22 mouse cellular contexts compared by ENCODE assay signal in genomic region chr8:45682845-45683383, GRCm38 (mm10).
DNase-seq lines count a peak whose midpoint lies in the region; ATAC-seq lines count a peak whose summit lies in the region.
"Had no signal": no experiment of that assay in that cellular context is flagged by ENCODE, and none has a peak within 500 bp of the region (broad histone marks: within the 10 kb centered on the region; RNA-seq: fewer than 3 reads in every experiment).

No protein-coding gene starts in this region.

- no peak overlapping the region for H3K9ac ChIP-seq in hindbrain, embryonic 13.5 days
- no peak overlapping the region for H3K9ac ChIP-seq in hindbrain, embryonic 11.5 days (ENCODE audit: low read depth, low read length)
- H3K9ac ChIP-seq in midbrain, embryonic 13.5 days (replicated peaks) = no peak overlapping the region
- H3K9ac ChIP-seq in midbrain, embryonic 11.5 days (ENCODE audit: low read length) = no peak overlapping the region
- H3K9ac ChIP-seq: intestine, embryonic 15.5 days; liver, embryonic 12.5 days had no signal

- H3K36me3 ChIP-seq in hindbrain, embryonic 13.5 days = no peaks in the 10 kb centered on the region
- H3K36me3 ChIP-seq in hindbrain, embryonic 11.5 days (ENCODE audit: control insufficient read depth, insufficient read depth, low read length) = no peaks in the 10 kb centered on the region
- no peaks in the 10 kb centered on the region for H3K36me3 ChIP-seq in midbrain, embryonic 13.5 days
- no peaks in the 10 kb centered on the region for H3K36me3 ChIP-seq in midbrain, embryonic 11.5 days (ENCODE audit: control insufficient read depth, insufficient read depth, low read length)
- H3K36me3 ChIP-seq: intestine, embryonic 15.5 days; liver, embryonic 12.5 days had no signal

- ATAC-seq in hindbrain, embryonic 13.5 days (ENCODE audit: low FRiP score) = 0 out of 2 replicates have a peak, but pooled peaks have one; percentile 15
- no peak for ATAC-seq in hindbrain, embryonic 11.5 days (ENCODE audit: low FRiP score)
- 0 out of 2 replicates have a peak, but pooled peaks have one; percentile 58 for ATAC-seq in midbrain, embryonic 13.5 days
- no peak for ATAC-seq in midbrain, embryonic 11.5 days (ENCODE audit: low FRiP score)
- ATAC-seq: forebrain, embryonic 14.5 days; intestine, embryonic 15.5 days; liver, embryonic 12.5 days had no signal

- no peak for DNase-seq in hindbrain, embryonic 11.5 days (ENCODE audit: low spot score)
- DNase-seq in midbrain, embryonic 11.5 days (ENCODE audit: low spot score, missing footprints) = no peak
- peak; percentile 67 for DNase-seq in Muller cell, postnatal 12 days (ENCODE audit: inconsistent ontology term)
- peak; percentile 25 for DNase-seq in mesoderm, embryonic 11.5 days (ENCODE audit: low read depth, low spot score)
- no peak for DNase-seq in right cerebral cortex, postnatal 4 days
- DNase-seq: adrenal gland, postnatal 14 days; cerebellum, adult 9-10 months; gastrocnemius, postnatal 36 days; heart, postnatal 4 days; kidney, adult 9 months; kidney, postnatal 25 days; lung, adult 18-20 months; lung, postnatal 10 days; right cerebral cortex, adult 18-20 months; thymus, adult 18-20 months; thymus, postnatal 36 days had no signal

- H3K9me3 ChIP-seq in hindbrain, embryonic 13.5 days = no peaks in the 10 kb centered on the region
- no peaks in the 10 kb centered on the region for H3K9me3 ChIP-seq in hindbrain, embryonic 11.5 days (ENCODE audit: control insufficient read depth, low read length)
- H3K9me3 ChIP-seq in midbrain, embryonic 13.5 days = no peaks in the 10 kb centered on the region
- no peaks in the 10 kb centered on the region for H3K9me3 ChIP-seq in midbrain, embryonic 11.5 days (ENCODE audit: control insufficient read depth, low read length)
- H3K9me3 ChIP-seq: intestine, embryonic 15.5 days; liver, embryonic 12.5 days had no signal

- WGBS in hindbrain, embryonic 13.5 days = 66% methylated on average over 8 of the region's 8 CpGs
- WGBS in hindbrain, embryonic 11.5 days = 85% methylated on average over 8 of the region's 8 CpGs
- WGBS in midbrain, embryonic 13.5 days = 68% methylated on average over 8 of the region's 8 CpGs
- WGBS in midbrain, embryonic 11.5 days = 90% methylated on average over 8 of the region's 8 CpGs

- H3K27me3 ChIP-seq in hindbrain, embryonic 13.5 days = no peaks in the 10 kb centered on the region
- H3K27me3 ChIP-seq in hindbrain, embryonic 11.5 days (ENCODE audit: control insufficient read depth, insufficient read depth, low read length) = no peaks in the 10 kb centered on the region
- no peaks in the 10 kb centered on the region for H3K27me3 ChIP-seq in midbrain, embryonic 13.5 days
- H3K27me3 ChIP-seq in midbrain, embryonic 11.5 days (ENCODE audit: control insufficient read depth, insufficient read depth, low read length) = no peaks in the 10 kb centered on the region
- H3K27me3 ChIP-seq: intestine, embryonic 15.5 days; liver, embryonic 12.5 days had no signal

- H3K4me3 ChIP-seq in hindbrain, embryonic 13.5 days = no peak overlapping the region
- no peak overlapping the region for H3K4me3 ChIP-seq in hindbrain, embryonic 11.5 days (ENCODE audit: low read depth, low read length)
- H3K4me3 ChIP-seq in midbrain, embryonic 13.5 days (replicated peaks) = no peak overlapping the region
- H3K4me3 ChIP-seq in midbrain, embryonic 11.5 days (ENCODE audit: low read depth, low read length) = no peak overlapping the region
- H3K4me3 ChIP-seq: intestine, embryonic 15.5 days; layer of hippocampus, adult 2 months; liver, embryonic 12.5 days had no signal

- peak overlapping the region; percentile 56; the same call in 1 of the 2 replicates for H3K27ac ChIP-seq in hindbrain, embryonic 13.5 days
- H3K27ac ChIP-seq in hindbrain, embryonic 11.5 days (ENCODE audit: low read depth, low read length) = no peak overlapping the region
- 0 out of 2 replicates have a peak overlapping the region, but pooled peaks have one; percentile 45 for H3K27ac ChIP-seq in midbrain, embryonic 13.5 days
- H3K27ac ChIP-seq in midbrain, embryonic 11.5 days (ENCODE audit: low read depth, low read length) = no peak overlapping the region
- H3K27ac ChIP-seq: intestine, embryonic 15.5 days; layer of hippocampus, adult 2 months; liver, embryonic 12.5 days had no signal

- no peak overlapping the region for H3K4me2 ChIP-seq in hindbrain, embryonic 13.5 days
- no peak overlapping the region for H3K4me2 ChIP-seq in hindbrain, embryonic 11.5 days (replicated peaks; ENCODE audit: low read depth, low read length)
- no peak overlapping the region for H3K4me2 ChIP-seq in midbrain, embryonic 13.5 days (replicated peaks)
- H3K4me2 ChIP-seq in midbrain, embryonic 11.5 days = no peak overlapping the region
- H3K4me2 ChIP-seq: intestine, embryonic 15.5 days; liver, embryonic 12.5 days had no signal

- peaks cover 20% of the 10 kb centered on the region for H3K4me1 ChIP-seq in hindbrain, embryonic 13.5 days (replicated peaks)
- H3K4me1 ChIP-seq in hindbrain, embryonic 11.5 days (replicated peaks; ENCODE audit: control insufficient read depth, insufficient read depth, low read length) = no peaks in the 10 kb centered on the region
- peaks cover 14% of the 10 kb centered on the region for H3K4me1 ChIP-seq in midbrain, embryonic 13.5 days (replicated peaks)
- H3K4me1 ChIP-seq in midbrain, embryonic 11.5 days (ENCODE audit: control insufficient read depth, insufficient read depth, low read length) = no peaks in the 10 kb centered on the region
- H3K4me1 ChIP-seq: liver, embryonic 12.5 days had no signal

Comparison
In these comparisons a context has a peak if more than half of its experiments do, and no peak if none do; other contexts are left out.
1. ATAC-seq: peak in hindbrain, embryonic 13.5 days (single experiment) and midbrain, embryonic 13.5 days (single experiment); none in hindbrain, embryonic 11.5 days (single experiment) and midbrain, embryonic 11.5 days (single experiment).
2. H3K27ac ChIP-seq: peak in hindbrain, embryonic 13.5 days (single experiment) and midbrain, embryonic 13.5 days (single experiment); none in hindbrain, embryonic 11.5 days (single experiment) and midbrain, embryonic 11.5 days (single experiment).
3. DNase-seq: peak in Muller cell, postnatal 12 days (single experiment) and mesoderm, embryonic 11.5 days (single experiment); none in hindbrain, embryonic 11.5 days (single experiment), midbrain, embryonic 11.5 days (single experiment) and right cerebral cortex, postnatal 4 days (single experiment).